Mouse (Mus musculus): ENCODE data around the gene Ncln. TPM values are rescaled to one million over a fixed set of nuclear protein-coding genes. Genes with fewer than 3 reads are reported as not detected.
"Not testable (repeated sequence)": the region's sequence is repeated elsewhere in the genome, so short reads cannot be mapped to it uniquely, and the experiment has no call there.

The Ncln gene
- polyA plus RNA-seq, 1 experiment from 2014 or later: 75.1 TPM

- WGBS: 58% methylated on average over 12 of the region's 12 CpGs
- ATAC-seq (ENCODE audit: low FRiP score): no peak
Measured at GRCm38 (mm10) chr10:81456983-81457563, 39.1 kb downstream of the Ncln start.

GRCm38 (mm10) chr10:81455181-81455895 is 40.9 kb downstream of the Ncln start, which contains the start of gene Nfic:
Gene Nfic, minus strand, starts transcription at chr10:81455635.
- 65% methylated on average over 28 of the region's 28 CpGs for WGBS
- 0 out of 2 replicates have a peak, but pooled peaks cover 3% of the 10 kb centered on the region for H3K4me1 ChIP-seq
- no peaks in the 10 kb centered on the region for H3K9me3 ChIP-seq (replicated peaks)
- no peak within 1 kb of the TSS for H3K9ac ChIP-seq
- no peak within 1 kb of the TSS for H3K27ac ChIP-seq
- no peak for ATAC-seq (ENCODE audit: low FRiP score)
- no peak within 1 kb of the TSS for H3K4me3 ChIP-seq
- no peaks in the 10 kb centered on the region for H3K36me3 ChIP-seq
- peaks cover 95% of the 10 kb centered on the region for H3K27me3 ChIP-seq
- no peak within 1 kb of the TSS for H3K4me2 ChIP-seq (replicated peaks)

More at GRCm38 (mm10) chr10:81456983-81457563, 39.1 kb downstream of the Ncln start:
- Histone ChIP-seq H3K27ac (no peak overlapping the region), H3K9ac (no peak overlapping the region), H3K27me3 (peaks cover 95% of the 10 kb centered on the region), H3K4me2 (replicated peaks) (no peak overlapping the region), H3K36me3 (0 out of 2 replicates have a peak, but pooled peaks cover 3% of the 10 kb centered on the region), H3K4me3 (no peak overlapping the region), H3K9me3 (replicated peaks) (no peaks in the 10 kb centered on the region), H3K4me1 (0 out of 2 replicates have a peak, but pooled peaks cover 3% of the 10 kb centered on the region)

GRCm38 (mm10) chr10:81454106-81454505 is 42.1 kb downstream of the Ncln start:
- Histone ChIP-seq H3K4me1 (0 out of 2 replicates have a peak, but pooled peaks cover 3% of the 10 kb centered on the region), H3K4me2 (replicated peaks) (no peak overlapping the region), H3K9me3 (replicated peaks) (no peaks in the 10 kb centered on the region), H3K36me3 (no peaks in the 10 kb centered on the region), H3K4me3 (no peak overlapping the region), H3K9ac (no peak overlapping the region), H3K27ac (no peak overlapping the region), H3K27me3 (peaks cover 84% of the 10 kb centered on the region)
- no peak for ATAC-seq (ENCODE audit: low FRiP score)
- WGBS: 77% methylated on average over 2 of the region's 2 CpGs

GRCm38 (mm10) chr10:81452947-81453288 is 43.3 kb downstream of the Ncln start:
- H3K27ac ChIP-seq: no peak overlapping the region
- H3K4me3 ChIP-seq: no peak overlapping the region
- no peaks in the 10 kb centered on the region for H3K9me3 ChIP-seq (replicated peaks)
- H3K27me3 ChIP-seq: peaks cover 82% of the 10 kb centered on the region
- no peak overlapping the region for H3K4me2 ChIP-seq (replicated peaks)
- 5% methylated on average over 14 of the region's 14 CpGs for WGBS
- no peak overlapping the region for H3K9ac ChIP-seq
- 0 out of 2 replicates have a peak, but pooled peaks cover 3% of the 10 kb centered on the region for H3K4me1 ChIP-seq
- H3K36me3 ChIP-seq: no peaks in the 10 kb centered on the region
- ATAC-seq (ENCODE audit: low FRiP score): no peak

GRCm38 (mm10) chr10:81452237-81452946 is 43.8 kb downstream of the Ncln start:
- Histone ChIP-seq H3K27ac (no peak overlapping the region), H3K27me3 (peaks cover 77% of the 10 kb centered on the region), H3K36me3 (no peaks in the 10 kb centered on the region), H3K4me1 (0 out of 2 replicates have a peak, but pooled peaks cover 3% of the 10 kb centered on the region), H3K4me3 (no peak overlapping the region), H3K9ac (no peak overlapping the region), H3K9me3 (replicated peaks) (no peaks in the 10 kb centered on the region), H3K4me2 (replicated peaks) (no peak overlapping the region)
- ATAC-seq (ENCODE audit: low FRiP score): no peak
- WGBS: 9% methylated on average over 34 of the region's 36 CpGs

GRCm38 (mm10) chr10:81451365-81451745 is 44.8 kb downstream of the Ncln start:
- Histone ChIP-seq H3K4me2 (replicated peaks) (no peak overlapping the region), H3K36me3 (no peaks in the 10 kb centered on the region), H3K4me3 (no peak overlapping the region), H3K9ac (no peak overlapping the region), H3K27ac (no peak overlapping the region), H3K9me3 (replicated peaks) (no peaks in the 10 kb centered on the region), H3K4me1 (0 out of 2 replicates have a peak, but pooled peaks cover 3% of the 10 kb centered on the region), H3K27me3 (peaks cover 67% of the 10 kb centered on the region)
- WGBS: 66% methylated on average over 6 of the region's 6 CpGs
- no peak for ATAC-seq (ENCODE audit: low FRiP score)

- no peak overlapping the region for H3K27ac ChIP-seq
- ATAC-seq (ENCODE audit: low FRiP score): 0 out of 2 replicates have a peak, but pooled peaks have one; percentile 21
- peaks cover 61% of the 10 kb centered on the region for H3K27me3 ChIP-seq
- H3K4me2 ChIP-seq (replicated peaks): no peak overlapping the region
- 0 out of 2 replicates have a peak, but pooled peaks cover 3% of the 10 kb centered on the region for H3K4me1 ChIP-seq
- H3K36me3 ChIP-seq: no peaks in the 10 kb centered on the region
- no peak overlapping the region for H3K4me3 ChIP-seq
- H3K9me3 ChIP-seq (replicated peaks): no peaks in the 10 kb centered on the region
- H3K9ac ChIP-seq: no peak overlapping the region
- WGBS: 61% methylated on average over 9 of the region's 9 CpGs
Measured at GRCm38 (mm10) chr10:81450641-81451364, 45.4 kb downstream of the Ncln start.

GRCm38 (mm10) chr10:81450140-81450539 is 46.1 kb downstream of the Ncln start:
- no peak overlapping the region for H3K4me2 ChIP-seq (replicated peaks)
- ATAC-seq (ENCODE audit: low FRiP score): peak; percentile 73
- 2% methylated on average over 7 of the region's 7 CpGs for WGBS
- H3K4me1 ChIP-seq: 0 out of 2 replicates have a peak, but pooled peaks cover 3% of the 10 kb centered on the region
- H3K27ac ChIP-seq: no peak overlapping the region
- H3K4me3 ChIP-seq: no peak overlapping the region
- no peaks in the 10 kb centered on the region for H3K9me3 ChIP-seq (replicated peaks)
- no peaks in the 10 kb centered on the region for H3K36me3 ChIP-seq
- H3K27me3 ChIP-seq: peaks cover 55% of the 10 kb centered on the region
- no peak overlapping the region for H3K9ac ChIP-seq

GRCm38 (mm10) chr10:81445516-81445915 is 50.7 kb downstream of the Ncln start:
- 38% methylated on average over 2 of the region's 2 CpGs for WGBS
- H3K9ac ChIP-seq; H3K4me1 ChIP-seq; H3K9me3 ChIP-seq (replicated peaks); H3K4me3 ChIP-seq; ATAC-seq (ENCODE audit: low FRiP score); H3K27ac ChIP-seq; H3K4me2 ChIP-seq (replicated peaks); H3K36me3 ChIP-seq: not testable (repeated sequence)
- H3K27me3 ChIP-seq: peaks cover 17% of the 10 kb centered on the region; the same call in 1 of the 2 replicates

- H3K9ac ChIP-seq: no peak overlapping the region
- H3K4me1 ChIP-seq: no peaks in the 10 kb centered on the region
- H3K27ac ChIP-seq: no peak overlapping the region
- no peaks in the 10 kb centered on the region for H3K36me3 ChIP-seq
- no peak for ATAC-seq (ENCODE audit: low FRiP score)
- H3K9me3 ChIP-seq (replicated peaks): no peaks in the 10 kb centered on the region
- peaks cover 17% of the 10 kb centered on the region; the same call in 1 of the 2 replicates for H3K27me3 ChIP-seq
- H3K4me3 ChIP-seq: no peak overlapping the region
- no peak overlapping the region for H3K4me2 ChIP-seq (replicated peaks)
Measured at GRCm38 (mm10) chr10:81441019-81441418, 55.2 kb downstream of the Ncln start.

Measured in hindbrain, embryonic 12.5 days (tissue).